Mouse (Mus musculus) v-Abl transformed pro-B cells (cell line): ENCODE measurements at regions not wholly inside any gene's neighbourhood (a gene's known extent, or its start where the extent isn't known, plus 50 kb on each side); places are given as distances from the start of the nearest gene placed in this dataset.

Experiments
- in situ Hi-C, 2 experiments: fragments of 400-800 bp; cut with MboI; formaldehyde crosslinking; loops; one replicate each; pipeline ENCODE4 v1.15.1; 2025; ENCODE audit not compliant: unreplicated experiment in 2 of 2

- in situ Hi-C loops: no loop called here
These were observed 807.6 kb upstream of the Car8 start for GRCm38 (mm10) chr4:9046436-9046835.

GRCm38 (mm10) chr4:9046030-9046429, 807.2 kb upstream of the Car8 start:
- in situ Hi-C loops: no loop called here

- in situ Hi-C loops: loop anchor here in 1 of 2 experiments (10.0 kb wide), 1 partner anchor 59 kb away; no protein-coding TSS in a partner anchor
These were observed 797.2 kb upstream of the Car8 start for GRCm38 (mm10) chr4:9036005-9036404.

- in situ Hi-C loops: loop anchor here in 1 of 2 experiments (10.0 kb wide), 1 partner anchor 59 kb away; no protein-coding TSS in a partner anchor
These were observed 796.5 kb upstream of the Car8 start for GRCm38 (mm10) chr4:9035350-9035749.

- in situ Hi-C loops: loop anchor here in 1 of 2 experiments (10.0 kb wide), 1 partner anchor 61 kb away; no protein-coding TSS in a partner anchor
These were observed 795.4 kb upstream of the Car8 start for GRCm38 (mm10) chr4:9034280-9034679.

GRCm38 (mm10) chr4:9033106-9033642, 794.3 kb upstream of the Car8 start:
- in situ Hi-C loops: loop anchor here in 1 of 2 experiments (10.0 kb wide), 1 partner anchor 62 kb away; no protein-coding TSS in a partner anchor

- in situ Hi-C loops: loop anchor here in 1 of 2 experiments (10.0 kb wide), 1 partner anchor 63 kb away; no protein-coding TSS in a partner anchor
These were observed 792.8 kb upstream of the Car8 start for GRCm38 (mm10) chr4:9031634-9032033.

GRCm38 (mm10) chr4:9028946-9029345, 790.1 kb upstream of the Car8 start:
- in situ Hi-C loops: loop anchor here (5.0 kb wide), 5 partner anchors 68 to 342 kb away; no protein-coding TSS in a partner anchor

GRCm38 (mm10) chr4:9028475-9028874, 789.6 kb upstream of the Car8 start:
- in situ Hi-C loops: loop anchor here (5.0 kb wide), 5 partner anchors 69 to 341 kb away; no protein-coding TSS in a partner anchor

GRCm38 (mm10) chr4:9027798-9028404, 789.1 kb upstream of the Car8 start:
- in situ Hi-C loops: loop anchor here (5.0 kb wide), 5 partner anchors 69 to 341 kb away; no protein-coding TSS in a partner anchor

GRCm38 (mm10) chr4:9027383-9027782, 788.5 kb upstream of the Car8 start:
- in situ Hi-C loops: loop anchor here (5.0 kb wide), 5 partner anchors 70 to 340 kb away; no protein-coding TSS in a partner anchor

- in situ Hi-C loops: loop anchor here (5.0 kb wide), 5 partner anchors 70 to 340 kb away; no protein-coding TSS in a partner anchor
These were observed 788.0 kb upstream of the Car8 start for GRCm38 (mm10) chr4:9026841-9027240.

GRCm38 (mm10) chr4:9025821-9026470, 787.1 kb upstream of the Car8 start:
- in situ Hi-C loops: loop anchor here (5.0 kb wide), 5 partner anchors 71 to 339 kb away; no protein-coding TSS in a partner anchor

GRCm38 (mm10) chr4:9024216-9024925, 785.5 kb upstream of the Car8 start:
- in situ Hi-C loops: no loop called here

GRCm38 (mm10) chr4:9019241-9020110, 780.6 kb upstream of the Car8 start:
- in situ Hi-C loops: loop anchor here in 1 of 2 experiments (5.0 to 10.0 kb wide), 2 partner anchors 182 to 345 kb away; no protein-coding TSS in a partner anchor

- in situ Hi-C loops: loop anchor here in 1 of 2 experiments (5.0 to 10.0 kb wide), 2 partner anchors 181 to 343 kb away; no protein-coding TSS in a partner anchor
These were observed 779.4 kb upstream of the Car8 start for GRCm38 (mm10) chr4:9018236-9018635.

GRCm38 (mm10) chr4:9016504-9017040, 777.7 kb upstream of the Car8 start:
- in situ Hi-C loops: loop anchor here in 1 of 2 experiments (5.0 to 10.0 kb wide), 2 partner anchors 179 to 342 kb away; no protein-coding TSS in a partner anchor

GRCm38 (mm10) chr4:9015528-9016503, 777.0 kb upstream of the Car8 start:
- in situ Hi-C loops: loop anchor here in 1 of 2 experiments (5.0 to 10.0 kb wide), 2 partner anchors 179 to 341 kb away; no protein-coding TSS in a partner anchor
